Mouse (Mus musculus): ENCODE results near the gene Farsa. TPM values are rescaled to one million over a fixed set of nuclear protein-coding genes. Genes with fewer than 3 reads are reported as not detected.
"Not testable (repeated sequence)": the region's sequence is repeated elsewhere in the genome, so short reads cannot be mapped to it uniquely, and the experiment has no call there.

Farsa gene
- total and polyA plus RNA-seq, 2 experiments from 2014 or later = 84.6 to 92.7 TPM

- H3K36me3 ChIP-seq (ENCODE audit: insufficient read depth, low read length) = no peaks in the 10 kb centered on the region
- H3K27me3 ChIP-seq (ENCODE audit: insufficient read depth, low read length) = no peaks in the 10 kb centered on the region
- peak overlapping the region; percentile 38 for H3K4me2 ChIP-seq (ENCODE audit: low read depth, low read length, poor library complexity, severe bottlenecking)
- peak overlapping the region; percentile 17; the same call in 1 of the 2 replicates for H3K4me3 ChIP-seq (ENCODE audit: low read depth, low read length)
- H3K9ac ChIP-seq (replicated peaks; ENCODE audit: low read length, poor library complexity, severe bottlenecking) = no peak overlapping the region
- WGBS = under 1% methylated on average over 18 of the region's 18 CpGs
- no peaks in the 10 kb centered on the region for H3K9me3 ChIP-seq (ENCODE audit: low read length)
- no peak overlapping the region for H3K27ac ChIP-seq (ENCODE audit: low read depth, low read length)
- peak; percentile 92 for TF ChIP-seq CTCF (IDR thresholded peaks at IDR 0.05)
- H3K4me1 ChIP-seq (ENCODE audit: insufficient read depth, low read length) = no peaks in the 10 kb centered on the region
- DNase-seq (ENCODE audit: low spot score) (peak; percentile 87), ATAC-seq (ENCODE audit: low FRiP score) (peak; percentile 80)
Observed at GRCm38 (mm10) chr8:84823653-84824052, 33.1 kb upstream of the Farsa start.

DNA sequence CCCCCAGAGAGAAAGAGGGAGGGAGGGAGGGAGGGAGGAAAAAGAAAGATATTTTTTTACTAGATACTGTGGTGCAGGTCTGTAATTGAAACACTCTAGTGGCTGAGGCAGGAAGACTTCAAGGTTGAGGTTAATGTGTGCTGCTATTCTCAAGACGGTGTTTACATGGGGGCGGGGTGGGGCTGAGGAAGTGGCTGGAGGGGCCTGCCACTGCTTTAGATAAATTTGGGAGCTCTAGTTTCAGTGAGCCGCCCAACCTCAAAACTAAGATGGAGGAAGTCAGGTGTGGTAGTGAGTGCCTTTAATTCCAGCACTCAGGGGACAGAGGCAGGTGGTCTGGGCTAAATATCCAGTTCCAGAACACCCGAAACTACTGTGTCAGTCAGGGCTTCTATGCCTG is 31.2 kb upstream of the Farsa start:
- Histone ChIP-seq H3K4me1 (ENCODE audit: insufficient read depth, low read length) (no peaks in the 10 kb centered on the region), H3K4me3 (ENCODE audit: low read depth, low read length) (no peak overlapping the region), H3K9ac (replicated peaks; ENCODE audit: low read length, poor library complexity, severe bottlenecking) (no peak overlapping the region), H3K4me2 (ENCODE audit: low read depth, low read length, poor library complexity, severe bottlenecking) (no peak overlapping the region), H3K27me3 (ENCODE audit: insufficient read depth, low read length) (no peaks in the 10 kb centered on the region), H3K27ac (ENCODE audit: low read depth, low read length) (no peak overlapping the region), H3K36me3 (ENCODE audit: insufficient read depth, low read length) (no peaks in the 10 kb centered on the region), H3K9me3 (ENCODE audit: low read length) (no peaks in the 10 kb centered on the region)
- WGBS = 73% methylated on average over 4 of the region's 4 CpGs
- DNase-seq (ENCODE audit: low spot score) (no peak), ATAC-seq (ENCODE audit: low FRiP score) (no peak)
- no peak for TF ChIP-seq CTCF (IDR thresholded peaks at IDR 0.05)

GRCm38 (mm10) chr8:84826518-84826917 is 30.3 kb upstream of the Farsa start:
- H3K27me3 ChIP-seq (ENCODE audit: insufficient read depth, low read length); H3K4me2 ChIP-seq (ENCODE audit: low read depth, low read length, poor library complexity, severe bottlenecking); H3K27ac ChIP-seq (ENCODE audit: low read depth, low read length); DNase-seq (ENCODE audit: low spot score); H3K9ac ChIP-seq (replicated peaks; ENCODE audit: low read length, poor library complexity, severe bottlenecking); H3K9me3 ChIP-seq (ENCODE audit: low read length); ATAC-seq (ENCODE audit: low FRiP score); H3K36me3 ChIP-seq (ENCODE audit: insufficient read depth, low read length); H3K4me3 ChIP-seq (ENCODE audit: low read depth, low read length); H3K4me1 ChIP-seq (ENCODE audit: insufficient read depth, low read length): not testable (repeated sequence)
- 100% methylated on average over 1 of the region's 2 CpGs for WGBS

DNA sequence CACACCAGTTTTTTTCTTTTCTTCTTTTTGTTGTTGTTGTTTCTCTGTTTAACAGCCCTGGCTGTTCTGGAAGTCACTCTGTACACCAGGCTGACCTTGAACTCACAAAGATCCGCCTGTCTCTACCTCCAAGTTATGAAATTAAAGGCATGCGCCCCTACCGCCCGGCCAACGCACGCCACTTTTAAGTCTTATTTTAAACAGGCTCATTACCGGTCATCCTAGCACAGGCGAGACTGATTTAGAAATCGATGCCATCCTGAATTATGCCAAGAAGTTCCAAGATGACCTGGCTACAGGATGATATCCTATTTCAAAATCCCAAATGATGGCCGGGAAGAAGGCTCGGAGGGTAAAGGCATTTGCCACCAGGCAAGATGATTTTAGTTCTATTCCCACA is 25.3 kb upstream of the Farsa start, which contains the start of gene Gadd45gip1:
TSS of gene Gadd45gip1 (plus strand) at position 33 of the 400 bp plus-strand sequence.
- H3K4me3 ChIP-seq (ENCODE audit: low read depth, low read length) = peak within 1 kb of the TSS; percentile 90
- WGBS = 77% methylated on average over 11 of the region's 11 CpGs

DNA sequence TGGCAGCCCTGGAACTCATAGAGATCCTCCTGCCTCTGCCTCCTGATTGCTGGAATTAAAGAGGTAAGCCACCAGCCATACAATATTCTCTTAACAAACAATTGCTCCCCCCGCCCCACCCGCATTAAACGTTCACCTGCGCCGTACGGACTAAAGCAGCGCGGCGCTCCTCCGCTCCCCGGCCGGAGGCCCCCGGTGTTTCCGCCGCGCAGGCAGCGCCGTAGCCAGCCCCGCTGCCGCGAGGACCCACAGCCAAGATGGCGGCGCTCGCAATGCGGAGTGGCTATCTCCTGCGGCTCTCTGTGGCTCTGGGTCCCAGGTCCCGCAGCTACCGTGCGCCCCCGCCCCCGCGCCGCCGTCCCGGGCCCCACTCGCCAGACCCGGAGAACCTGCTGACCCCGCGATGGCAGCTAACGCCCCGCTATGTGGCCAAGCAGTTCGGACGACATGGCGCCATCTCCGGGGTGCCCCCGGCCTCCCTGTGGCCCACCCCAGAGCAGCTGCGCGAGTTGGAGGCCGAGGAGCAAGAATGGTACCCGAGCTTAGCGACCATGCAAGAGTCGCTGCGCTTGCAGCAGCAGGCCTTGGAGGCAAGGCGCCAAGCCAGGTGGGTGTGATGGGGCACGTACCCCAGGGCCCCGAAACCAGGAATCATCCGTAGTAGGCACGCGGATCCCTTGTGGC is 24.6 kb upstream of the Farsa start:
- TF ChIP-seq CTCF (IDR thresholded peaks at IDR 0.05) = no peak
- peak overlapping the region; percentile 99 for H3K9ac ChIP-seq (replicated peaks; ENCODE audit: low read length, poor library complexity, severe bottlenecking)
- no peaks in the 10 kb centered on the region for H3K27me3 ChIP-seq (ENCODE audit: insufficient read depth, low read length)
- peaks cover 5% of the 10 kb centered on the region; the same call in 1 of the 2 replicates for H3K4me1 ChIP-seq (ENCODE audit: insufficient read depth, low read length)
- ATAC-seq (ENCODE audit: low FRiP score) = peak; percentile 64; the same call in 1 of the 2 replicates
- H3K4me2 ChIP-seq (ENCODE audit: low read depth, low read length, poor library complexity, severe bottlenecking) = peak overlapping the region; percentile 66
- H3K36me3 ChIP-seq (ENCODE audit: insufficient read depth, low read length) = peaks cover 31% of the 10 kb centered on the region
- H3K4me3 ChIP-seq (ENCODE audit: low read depth, low read length) = peak overlapping the region; percentile 90
- H3K9me3 ChIP-seq (ENCODE audit: low read length) = no peaks in the 10 kb centered on the region
- peak overlapping the region; percentile 97 for H3K27ac ChIP-seq (ENCODE audit: low read depth, low read length)
- WGBS = 1% methylated on average over 58 of the region's 59 CpGs
- DNase-seq (ENCODE audit: low spot score) = peak; percentile 74

More for the DNA sequence above, 25.3 kb upstream of the Farsa start, which contains the start of gene Gadd45gip1:
- H3K9me3 ChIP-seq (ENCODE audit: low read length) = no peaks in the 10 kb centered on the region
- H3K4me1 ChIP-seq (ENCODE audit: insufficient read depth, low read length) = peaks cover 5% of the 10 kb centered on the region; the same call in 1 of the 2 replicates
- no peak for TF ChIP-seq CTCF (IDR thresholded peaks at IDR 0.05)
- peak within 1 kb of the TSS; percentile 99 for H3K9ac ChIP-seq (replicated peaks; ENCODE audit: low read length, poor library complexity, severe bottlenecking)
- H3K27ac ChIP-seq (ENCODE audit: low read depth, low read length) = peak within 1 kb of the TSS; percentile 97
- H3K4me2 ChIP-seq (ENCODE audit: low read depth, low read length, poor library complexity, severe bottlenecking) = peak within 1 kb of the TSS; percentile 66
- ATAC-seq (ENCODE audit: low FRiP score) (no peak), DNase-seq (ENCODE audit: low spot score) (no peak)
- H3K27me3 ChIP-seq (ENCODE audit: insufficient read depth, low read length) = no peaks in the 10 kb centered on the region
- peaks cover 24% of the 10 kb centered on the region for H3K36me3 ChIP-seq (ENCODE audit: insufficient read depth, low read length)

Data from midbrain, postnatal 0 days (tissue).